Mouse (Mus musculus): ENCODE results near the gene Map3k20.

- TF ChIP-seq POLR2A (IDR thresholded peaks at IDR 0.05; ENCODE audit: low read depth, low read length) (no peak), CTCF (IDR thresholded peaks at IDR 0.05; ENCODE audit: extremely low read depth, insufficient read depth, insufficient read length, insufficient replicate concordance) (no peak)
These were observed 155.6 kb downstream of the Map3k20 start for GRCm38 (mm10) chr2:72441010-72441409.
